Mouse (Mus musculus) left cerebral cortex, adult 8-10 months (tissue): ENCODE results near the gene Tll2. TPM values are rescaled to one million over a fixed set of nuclear protein-coding genes. Genes with fewer than 3 reads are reported as not detected.

Experiments used
- DNase-seq, 2 experiments: peaks; one replicate each; pipeline ENCODE4 v3.0.0; 2022; ENCODE audit warnings: low spot score in 2 of 2
- total RNA-seq, 4 experiments: library from RNA; stranded (reverse); gene quantifications; 2 replicates each; pipeline ENCODE4 v1.2.4; 2022

Tll2 gene
- total RNA-seq, 4 experiments from 2014 or later, result 0.64 to 0.96 (median 0.80) TPM

GRCm38 (mm10) chr19:41160388-41160787 lies 46.2 kb downstream of the Tll2 start:
- no peak for DNase-seq

- DNase-seq, result no peak
Observed at GRCm38 (mm10) chr19:41154681-41155080, 52.0 kb downstream of the Tll2 start.

- no peak for DNase-seq
Observed at GRCm38 (mm10) chr19:41152462-41152861, 54.2 kb downstream of the Tll2 start.

- DNase-seq, result no peak
Observed at GRCm38 (mm10) chr19:41152016-41152370, 54.6 kb downstream of the Tll2 start.

GRCm38 (mm10) chr19:41151321-41152015 lies 55.2 kb downstream of the Tll2 start:
- DNase-seq, result no peak

- no peak for DNase-seq
Observed at GRCm38 (mm10) chr19:41140961-41141360, 65.7 kb downstream of the Tll2 start.

- DNase-seq, result no peak
Observed at GRCm38 (mm10) chr19:41139629-41140028, 67.0 kb downstream of the Tll2 start.

- no peak for DNase-seq
Observed at GRCm38 (mm10) chr19:41123009-41123408, 83.6 kb downstream of the Tll2 start.

- peak; percentile 34 to 53 for DNase-seq
Observed at GRCm38 (mm10) chr19:41119924-41120323, 86.7 kb downstream of the Tll2 start.

- DNase-seq, result no peak
Observed at GRCm38 (mm10) chr19:41118346-41118745, 88.3 kb downstream of the Tll2 start.

- DNase-seq, result no peak
Observed at GRCm38 (mm10) chr19:41117334-41117733, 89.3 kb downstream of the Tll2 start.

- no peak for DNase-seq
Observed at GRCm38 (mm10) chr19:41114611-41115010, 92.0 kb downstream of the Tll2 start.

GRCm38 (mm10) chr19:41113911-41114531 lies 92.6 kb downstream of the Tll2 start:
- peak in 1 of 2 experiments; percentile 34 for DNase-seq

GRCm38 (mm10) chr19:41112609-41113008 lies 94.0 kb downstream of the Tll2 start:
- no peak for DNase-seq

GRCm38 (mm10) chr19:41109991-41110390 lies 96.6 kb downstream of the Tll2 start:
- no peak for DNase-seq

GRCm38 (mm10) chr19:41109496-41109895 lies 97.1 kb downstream of the Tll2 start:
- DNase-seq, result no peak

GRCm38 (mm10) chr19:41108666-41109065 lies 98.0 kb downstream of the Tll2 start:
- DNase-seq, result no peak

- DNase-seq, result no peak
Observed at GRCm38 (mm10) chr19:41107530-41107929, 99.1 kb downstream of the Tll2 start.

- DNase-seq, result no peak
Observed at GRCm38 (mm10) chr19:41104922-41105321, 101.7 kb downstream of the Tll2 start.

- DNase-seq, result peak; percentile 44 to 74
Observed at GRCm38 (mm10) chr19:41101390-41101789, 105.2 kb downstream of the Tll2 start.

GRCm38 (mm10) chr19:41100863-41101262 lies 105.8 kb downstream of the Tll2 start:
- no peak for DNase-seq

GRCm38 (mm10) chr19:41097038-41097437 lies 109.6 kb downstream of the Tll2 start:
- DNase-seq, result no peak

GRCm38 (mm10) chr19:41091901-41092300 lies 114.7 kb downstream of the Tll2 start:
- no peak for DNase-seq
